9 mouse cellular contexts compared by ENCODE assay signal in the genomic region with DNA sequence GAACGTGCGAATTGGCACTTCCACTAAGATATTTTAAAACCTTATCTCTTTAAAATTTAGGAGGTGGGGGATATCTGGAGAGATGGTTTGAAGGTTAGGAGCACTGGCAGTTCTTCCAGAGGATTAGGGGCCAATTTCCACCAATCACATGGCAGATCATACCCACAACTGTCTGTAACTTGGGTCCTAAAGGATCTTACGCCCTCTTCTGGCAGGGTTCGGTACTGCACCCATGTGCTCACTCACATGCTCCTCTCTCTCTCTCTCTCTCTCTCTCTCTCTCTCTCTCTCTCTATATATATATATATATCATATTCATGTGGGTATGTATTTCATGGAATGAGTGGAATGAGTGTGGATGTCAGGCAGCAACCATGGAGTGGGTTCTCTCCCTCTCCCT.
DNase-seq lines count a peak whose midpoint lies in the region; ATAC-seq lines count a peak whose summit lies in the region.
"Had no signal": no experiment of that assay in that cellular context is flagged by ENCODE, and none has a peak within 500 bp of the region (broad histone marks: within the 10 kb centered on the region; RNA-seq: fewer than 3 reads in every experiment).

No protein-coding gene starts in this region.

- no peak overlapping the region for H3K4me2 ChIP-seq in forebrain, embryonic 16.5 days (ENCODE audit: low read length)
- no peak overlapping the region for H3K4me2 ChIP-seq in midbrain, embryonic 14.5 days (ENCODE audit: low read length)
- no peak overlapping the region for H3K4me2 ChIP-seq in midbrain, embryonic 11.5 days
- H3K4me2 ChIP-seq: heart, embryonic 15.5 days had no signal

- no peak for ATAC-seq in forebrain, embryonic 16.5 days
- no peak for ATAC-seq in midbrain, embryonic 14.5 days (ENCODE audit: low FRiP score, low TSS enrichment)
- no peak for ATAC-seq in midbrain, embryonic 11.5 days (ENCODE audit: low FRiP score)

- no peaks in the 10 kb centered on the region for H3K9me3 ChIP-seq in forebrain, embryonic 10.5 days
- H3K9me3 ChIP-seq in forebrain, embryonic 16.5 days (ENCODE audit: control insufficient read depth, low read length), result no peaks in the 10 kb centered on the region
- H3K9me3 ChIP-seq in midbrain, embryonic 14.5 days (ENCODE audit: control insufficient read depth, low read length), result no peaks in the 10 kb centered on the region
- H3K9me3 ChIP-seq in midbrain, embryonic 11.5 days (ENCODE audit: control insufficient read depth, low read length), result no peaks in the 10 kb centered on the region
- H3K9me3 ChIP-seq: heart, embryonic 15.5 days had no signal

- peaks cover 91% of the 10 kb centered on the region for H3K27me3 ChIP-seq in forebrain, embryonic 10.5 days (ENCODE audit: poor library complexity, severe bottlenecking)
- no peaks in the 10 kb centered on the region for H3K27me3 ChIP-seq in forebrain, embryonic 16.5 days (replicated peaks; ENCODE audit: control insufficient read depth, insufficient read depth, low read length)
- H3K27me3 ChIP-seq in midbrain, embryonic 14.5 days (ENCODE audit: control insufficient read depth, insufficient read depth, low read length), result peaks cover 3% of the 10 kb centered on the region; the same call in 1 of the 2 replicates
- peaks cover 15% of the 10 kb centered on the region for H3K27me3 ChIP-seq in midbrain, embryonic 11.5 days (ENCODE audit: control insufficient read depth, insufficient read depth, low read length)
- H3K27me3 ChIP-seq: heart, embryonic 15.5 days had no signal

- no peak overlapping the region for H3K27ac ChIP-seq in forebrain, embryonic 10.5 days
- H3K27ac ChIP-seq in forebrain, embryonic 16.5 days (ENCODE audit: low read length), result no peak overlapping the region
- H3K27ac ChIP-seq in midbrain, embryonic 14.5 days (replicated peaks; ENCODE audit: low read depth, low read length), result no peak overlapping the region
- H3K27ac ChIP-seq in midbrain, embryonic 11.5 days (ENCODE audit: low read depth, low read length), result no peak overlapping the region
- H3K27ac ChIP-seq: heart, embryonic 15.5 days had no signal

- no peak overlapping the region for H3K4me3 ChIP-seq in forebrain, embryonic 10.5 days
- H3K4me3 ChIP-seq in forebrain, embryonic 16.5 days (replicated peaks; ENCODE audit: low read length), result no peak overlapping the region
- no peak overlapping the region for H3K4me3 ChIP-seq in midbrain, embryonic 14.5 days (replicated peaks; ENCODE audit: low read depth, low read length)
- no peak overlapping the region for H3K4me3 ChIP-seq in midbrain, embryonic 11.5 days (ENCODE audit: low read depth, low read length)
- H3K4me3 ChIP-seq: heart, embryonic 15.5 days had no signal

- peak; percentile 16 for DNase-seq in forebrain, embryonic 10.5 days (ENCODE audit: extremely low spot score, low spot score)
- peak; percentile 3 for DNase-seq in midbrain, embryonic 14.5 days
- no peak for DNase-seq in midbrain, embryonic 11.5 days (ENCODE audit: low spot score, missing footprints)
- peak; percentile 14 for DNase-seq in embryo, embryonic 11 days
- peak; percentile 33 for DNase-seq in naive thymus-derived CD4-positive, alpha-beta T cell, adult 2 months (ENCODE audit: low read depth)
- no peak for DNase-seq in gastrocnemius, postnatal 25 days
- no peak for DNase-seq in frontal cortex, postnatal 36 days (ENCODE audit: low spot score in 2 of 2)

- no peaks in the 10 kb centered on the region for H3K4me1 ChIP-seq in forebrain, embryonic 10.5 days
- H3K4me1 ChIP-seq in forebrain, embryonic 16.5 days (replicated peaks; ENCODE audit: control insufficient read depth, insufficient read depth, low read length), result no peaks in the 10 kb centered on the region
- no peaks in the 10 kb centered on the region for H3K4me1 ChIP-seq in midbrain, embryonic 14.5 days (ENCODE audit: control insufficient read depth, insufficient read depth, low read length)
- H3K4me1 ChIP-seq in midbrain, embryonic 11.5 days (ENCODE audit: control insufficient read depth, insufficient read depth, low read length), result no peaks in the 10 kb centered on the region
- H3K4me1 ChIP-seq: heart, embryonic 15.5 days had no signal

- 40% methylated on average over 4 of the region's 4 CpGs for WGBS in forebrain, embryonic 10.5 days
- 39% methylated on average over 4 of the region's 4 CpGs for WGBS in forebrain, embryonic 16.5 days
- 59% methylated on average over 4 of the region's 4 CpGs for WGBS in midbrain, embryonic 14.5 days
- WGBS in midbrain, embryonic 11.5 days, result 48% methylated on average over 4 of the region's 4 CpGs

- no peaks in the 10 kb centered on the region for H3K36me3 ChIP-seq in forebrain, embryonic 10.5 days (replicated peaks)
- H3K36me3 ChIP-seq in forebrain, embryonic 16.5 days (ENCODE audit: control insufficient read depth, insufficient read depth), result no peaks in the 10 kb centered on the region
- H3K36me3 ChIP-seq in midbrain, embryonic 14.5 days (ENCODE audit: control insufficient read depth, insufficient read depth, low read length), result no peaks in the 10 kb centered on the region
- H3K36me3 ChIP-seq in midbrain, embryonic 11.5 days (ENCODE audit: control insufficient read depth, insufficient read depth, low read length), result no peaks in the 10 kb centered on the region
- H3K36me3 ChIP-seq: heart, embryonic 15.5 days had no signal

- no peak overlapping the region for H3K9ac ChIP-seq in forebrain, embryonic 16.5 days (replicated peaks; ENCODE audit: low read depth, low read length)
- H3K9ac ChIP-seq in midbrain, embryonic 14.5 days (replicated peaks; ENCODE audit: low read length), result no peak overlapping the region
- no peak overlapping the region for H3K9ac ChIP-seq in midbrain, embryonic 11.5 days (ENCODE audit: low read length)
- H3K9ac ChIP-seq: heart, embryonic 15.5 days had no signal

Comparison
In these comparisons a context has a peak if more than half of its experiments do, and no peak if none do; other contexts are left out.
1. DNase-seq: peak in forebrain, embryonic 10.5 days (single experiment), midbrain, embryonic 14.5 days (single experiment), embryo, embryonic 11 days (single experiment) and naive thymus-derived CD4-positive, alpha-beta T cell, adult 2 months (single experiment); none in midbrain, embryonic 11.5 days (single experiment), gastrocnemius, postnatal 25 days (single experiment) and frontal cortex, postnatal 36 days (0 of 2).